Mouse (Mus musculus): ENCODE measurements at regions not wholly inside any gene's neighbourhood (a gene's known extent, or its start where the extent isn't known, plus 50 kb on each side); places are given as distances from the start of the nearest gene placed in this dataset.
A peak's percentile ranks its signal among the peaks of the same experiment; 100 is the strongest.

GRCm38 (mm10) chr7:65772845-65773244 is 81.9 kb downstream of the Tm2d3 start:
- no peak for DNase-seq (ENCODE audit: low spot score in 2 of 2)
- intact Hi-C loops (cut with DNase I) = no loop called here

- no peak for DNase-seq (ENCODE audit: low spot score in 2 of 2)
- intact Hi-C loops (cut with DNase I) = no loop called here
These were observed 83.0 kb downstream of the Tm2d3 start for GRCm38 (mm10) chr7:65773948-65774347.

- intact Hi-C loops (cut with DNase I) = no loop called here
These were observed 83.5 kb downstream of the Tm2d3 start for GRCm38 (mm10) chr7:65774388-65775015.

GRCm38 (mm10) chr7:65775016-65775415 is 84.0 kb downstream of the Tm2d3 start:
- intact Hi-C loops (cut with DNase I) = no loop called here

More at GRCm38 (mm10) chr7:65774388-65775015, 83.5 kb downstream of the Tm2d3 start:
- DNase-seq (ENCODE audit: low spot score in 2 of 2) = no peak

GRCm38 (mm10) chr7:65779716-65780372 is 81.7 kb upstream of the Pcsk6 start:
- intact Hi-C loops (cut with DNase I) = no loop called here
- DNase-seq (ENCODE audit: low spot score in 2 of 2) = no peak

More at GRCm38 (mm10) chr7:65775016-65775415, 84.0 kb downstream of the Tm2d3 start:
- DNase-seq (ENCODE audit: low spot score in 2 of 2) = no peak

- no peak for DNase-seq (ENCODE audit: low spot score in 2 of 2)
- intact Hi-C loops (cut with DNase I) = no loop called here
These were observed 80.8 kb upstream of the Pcsk6 start for GRCm38 (mm10) chr7:65780578-65781370.

- intact Hi-C loops (cut with DNase I) = no loop called here
- peak in 1 of 2 experiments; percentile 38 for DNase-seq (ENCODE audit: low spot score in 2 of 2)
These were observed 79.5 kb upstream of the Pcsk6 start for GRCm38 (mm10) chr7:65782024-65782423.

- intact Hi-C loops (cut with DNase I) = no loop called here
- no peak for DNase-seq (ENCODE audit: low spot score in 2 of 2)
These were observed 77.8 kb upstream of the Pcsk6 start for GRCm38 (mm10) chr7:65783773-65784172.

GRCm38 (mm10) chr7:65786916-65787315 is 74.6 kb upstream of the Pcsk6 start:
- intact Hi-C loops (cut with DNase I) = no loop called here
- DNase-seq (ENCODE audit: low spot score in 2 of 2) = no peak

- DNase-seq (ENCODE audit: low spot score in 2 of 2) = no peak
- intact Hi-C loops (cut with DNase I) = no loop called here
These were observed 73.7 kb upstream of the Pcsk6 start for GRCm38 (mm10) chr7:65787849-65788248.

- DNase-seq (ENCODE audit: low spot score in 2 of 2) = no peak
- intact Hi-C loops (cut with DNase I) = no loop called here
These were observed 71.3 kb upstream of the Pcsk6 start for GRCm38 (mm10) chr7:65790264-65790663.

GRCm38 (mm10) chr7:65792187-65792823 is 69.2 kb upstream of the Pcsk6 start:
- intact Hi-C loops (cut with DNase I) = no loop called here
- DNase-seq (ENCODE audit: low spot score in 2 of 2) = no peak

- no peak for DNase-seq (ENCODE audit: low spot score in 2 of 2)
- intact Hi-C loops (cut with DNase I) = no loop called here
These were observed 59.2 kb upstream of the Pcsk6 start for GRCm38 (mm10) chr7:65802306-65802705.

- intact Hi-C loops (cut with DNase I) = no loop called here
- DNase-seq (ENCODE audit: low spot score in 2 of 2) = no peak
These were observed 58.7 kb upstream of the Pcsk6 start for GRCm38 (mm10) chr7:65802806-65803205.

- intact Hi-C loops (cut with DNase I) = no loop called here
- DNase-seq (ENCODE audit: low spot score in 2 of 2) = no peak
These were observed 57.9 kb upstream of the Pcsk6 start for GRCm38 (mm10) chr7:65803422-65804303.
